Mouse (Mus musculus) 3T3-L1 (cell line): ENCODE results near the gene Plb1.

Source experiments
- DNase-seq: peaks from one replicate; pipeline ENCODE4 v3.0.0-alpha.2; 2015; ENCODE audit warnings: low read depth, low spot score

The Plb1 gene

DNA sequence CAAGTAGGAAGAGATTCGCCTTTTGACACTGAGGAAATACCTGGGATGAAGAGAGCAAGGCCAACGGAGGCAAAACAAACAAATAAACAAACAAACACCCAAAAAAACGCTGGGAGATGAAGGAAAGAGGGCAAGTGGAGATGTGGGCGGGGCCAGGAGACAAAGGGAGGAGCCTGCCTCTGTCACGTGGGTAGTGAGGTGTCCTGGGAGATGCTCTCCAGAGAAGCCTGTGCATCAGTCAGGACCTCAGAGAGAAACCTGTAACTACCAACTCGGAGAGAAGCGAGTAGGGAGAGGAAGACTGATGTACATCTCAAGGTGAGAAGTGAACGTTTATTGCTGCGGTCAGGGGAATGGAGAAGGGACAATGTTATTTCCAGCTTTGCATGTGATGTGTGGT, at the start of gene Plb1:
TSS of gene Plb1 (plus strand) at position 235 of the 400 bp plus-strand sequence.
- no peak for DNase-seq

GRCm38 (mm10) chr5:32182885-32183629, 49.5 kb upstream of the Plb1 start:
- no peak for DNase-seq

DNA sequence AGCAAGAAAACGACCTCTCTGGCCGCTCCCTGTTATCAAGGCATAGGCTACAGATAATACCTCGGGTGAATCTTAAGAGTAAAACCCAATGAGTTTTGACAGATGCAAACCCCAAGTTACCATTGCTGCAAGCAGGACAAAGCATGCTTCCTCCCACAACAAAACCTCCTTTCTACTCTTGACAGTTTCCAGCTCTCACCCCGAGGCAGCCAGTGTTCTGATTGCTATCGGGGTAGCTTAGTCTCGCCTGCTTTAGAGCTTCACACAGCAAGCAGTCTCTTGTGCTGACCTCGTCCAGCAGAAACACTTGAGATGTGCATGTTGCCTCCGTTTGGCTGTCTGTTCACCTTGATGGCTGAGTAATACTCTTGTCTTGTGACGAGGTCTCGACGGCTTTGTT, 44.8 kb upstream of the Plb1 start:
- DNase-seq, result no peak

DNA sequence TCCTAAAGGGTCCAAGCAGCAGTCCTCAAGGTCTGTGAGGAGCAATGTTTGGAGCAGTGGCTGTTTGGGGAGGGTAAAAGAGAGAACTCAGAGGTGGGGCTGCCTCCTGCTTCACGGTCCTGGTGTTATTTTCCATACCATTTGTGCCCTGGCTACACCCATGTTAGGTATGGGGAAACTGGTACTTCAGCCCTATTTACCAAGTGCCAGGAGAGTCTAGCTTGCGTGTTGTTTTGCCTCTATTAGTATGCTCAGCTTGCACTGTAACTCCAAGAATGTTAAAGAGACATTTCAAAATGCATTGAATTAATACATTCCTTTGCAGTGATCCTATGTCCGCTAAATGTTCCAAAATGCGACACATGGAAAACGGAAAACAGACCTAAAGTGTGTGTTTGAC, 41.2 kb upstream of the Plb1 start:
- peak; percentile 42 for DNase-seq

DNA sequence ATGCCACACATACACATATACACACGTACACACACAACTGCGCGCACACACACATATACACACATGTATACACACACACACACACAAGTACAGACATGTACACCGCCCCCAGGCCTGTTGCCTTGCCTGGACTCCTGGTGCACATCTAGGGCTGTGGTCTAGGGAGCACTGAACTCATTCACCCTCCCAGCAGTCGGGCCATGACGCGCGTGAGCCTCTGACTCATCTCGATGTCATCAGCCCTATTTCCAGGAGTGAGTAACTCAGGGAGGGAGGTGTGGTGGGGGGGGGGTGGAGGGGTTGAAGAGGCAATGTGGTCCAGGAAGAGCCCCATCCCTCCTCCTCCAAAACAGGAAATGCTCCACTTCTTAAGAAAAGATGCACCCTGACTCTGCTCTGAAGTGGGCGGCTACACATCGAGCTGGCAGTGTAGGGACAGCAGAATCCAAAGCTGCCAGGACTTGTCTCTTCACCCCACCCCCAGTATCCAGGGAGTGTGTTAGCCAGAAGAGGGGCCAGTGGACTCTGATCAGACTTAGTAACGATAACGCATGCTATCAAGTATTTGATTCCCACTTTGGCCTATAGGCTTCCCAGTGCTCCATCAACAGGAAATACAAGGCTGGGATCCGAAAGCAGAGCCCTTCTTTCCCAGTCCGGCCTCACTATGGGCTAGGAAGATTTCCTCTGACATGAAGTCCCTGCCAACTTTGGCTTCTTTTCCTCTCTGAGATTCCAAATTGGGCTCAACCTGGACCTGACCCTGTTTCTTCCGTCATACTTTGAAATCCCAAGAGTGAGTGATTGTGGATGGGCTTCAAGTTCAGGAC, 40.3 kb upstream of the Plb1 start:
- peak; percentile 98 for DNase-seq

- no peak for DNase-seq
Observed at GRCm38 (mm10) chr5:32194236-32194635, 38.3 kb upstream of the Plb1 start.

DNA sequence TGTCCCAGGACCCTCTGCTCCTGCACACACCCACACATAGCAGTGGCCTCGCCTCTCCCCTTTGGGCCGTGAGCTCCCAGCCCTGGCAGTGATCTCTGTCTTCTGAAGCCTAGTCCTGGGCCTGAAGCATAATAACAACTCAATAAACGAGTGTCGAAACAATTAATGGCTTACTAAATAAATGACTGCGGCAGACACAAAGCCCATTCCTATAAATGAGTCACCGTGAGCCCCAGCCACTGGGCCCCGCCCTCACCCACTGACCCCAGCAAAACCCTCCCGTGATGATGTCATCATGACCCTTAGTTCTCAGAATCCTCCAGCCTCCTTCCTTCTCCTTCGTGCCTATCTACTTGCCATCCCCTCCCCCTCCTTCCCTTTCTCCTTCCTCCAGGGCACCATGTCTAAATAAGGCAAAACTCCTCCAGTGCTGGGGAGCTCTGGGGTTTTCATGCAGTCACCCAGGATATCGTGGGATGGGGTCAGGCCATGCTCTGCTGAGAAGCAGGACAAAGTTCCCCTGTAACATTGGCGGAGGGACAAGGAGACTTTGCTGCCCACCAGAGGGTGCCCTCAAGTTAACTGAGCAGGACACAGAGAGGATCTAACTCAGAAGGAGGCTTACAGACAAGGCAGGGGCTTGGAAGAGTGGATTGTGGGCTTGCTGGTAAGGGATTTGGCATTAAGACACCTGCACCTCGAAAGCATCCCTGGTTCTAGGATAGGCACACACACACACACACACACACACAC, 36.5 kb upstream of the Plb1 start:
- DNase-seq, result peak; percentile 84

GRCm38 (mm10) chr5:32197698-32198097, 34.8 kb upstream of the Plb1 start:
- DNase-seq, result peak; percentile 99

- no peak for DNase-seq
Observed at GRCm38 (mm10) chr5:32199136-32199535, 33.4 kb upstream of the Plb1 start.

DNA sequence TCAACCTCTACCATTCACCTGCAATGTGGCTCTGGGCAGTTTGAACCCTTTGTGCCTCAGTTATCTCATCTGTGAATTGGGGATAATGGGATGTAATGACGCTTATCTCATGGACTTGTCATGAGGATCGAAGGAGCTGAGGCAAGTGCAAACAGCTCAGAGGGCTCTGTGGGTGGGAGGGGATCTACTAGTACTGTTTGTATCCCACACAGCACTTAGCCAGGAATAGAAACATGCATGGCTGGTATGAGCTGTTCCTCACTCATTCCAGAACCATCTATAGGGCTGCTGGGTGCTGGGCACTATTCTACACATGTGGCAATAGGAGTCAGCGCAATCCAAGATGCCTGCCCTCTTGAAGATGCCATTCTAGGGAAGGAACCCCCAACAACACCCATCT, 32.9 kb upstream of the Plb1 start:
- no peak for DNase-seq

DNA sequence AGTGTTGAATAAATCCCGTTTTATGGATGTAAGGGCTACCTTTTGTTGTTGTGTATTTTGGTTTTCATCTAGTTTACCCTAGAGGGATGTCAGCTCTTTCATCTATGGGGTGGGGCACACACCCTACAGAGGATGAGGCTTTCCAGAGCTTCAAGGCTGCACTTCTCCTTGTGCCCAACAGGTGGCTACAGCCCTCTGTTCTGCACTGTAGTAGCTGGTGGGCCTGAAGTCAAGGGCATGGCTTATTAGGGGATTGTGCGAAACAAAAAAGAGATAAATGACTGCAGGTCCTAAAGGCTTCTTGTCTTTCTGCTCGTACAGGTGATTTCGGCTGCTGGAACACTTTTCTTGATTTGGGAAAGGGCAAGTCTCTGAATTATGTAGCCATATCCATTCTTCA, 27.9 kb upstream of the Plb1 start:
- peak; percentile 43 for DNase-seq

- no peak for DNase-seq
Observed at GRCm38 (mm10) chr5:32206726-32207125, 25.8 kb upstream of the Plb1 start.

- DNase-seq, result no peak
Observed at GRCm38 (mm10) chr5:32208460-32208859, 24.0 kb upstream of the Plb1 start.

DNA sequence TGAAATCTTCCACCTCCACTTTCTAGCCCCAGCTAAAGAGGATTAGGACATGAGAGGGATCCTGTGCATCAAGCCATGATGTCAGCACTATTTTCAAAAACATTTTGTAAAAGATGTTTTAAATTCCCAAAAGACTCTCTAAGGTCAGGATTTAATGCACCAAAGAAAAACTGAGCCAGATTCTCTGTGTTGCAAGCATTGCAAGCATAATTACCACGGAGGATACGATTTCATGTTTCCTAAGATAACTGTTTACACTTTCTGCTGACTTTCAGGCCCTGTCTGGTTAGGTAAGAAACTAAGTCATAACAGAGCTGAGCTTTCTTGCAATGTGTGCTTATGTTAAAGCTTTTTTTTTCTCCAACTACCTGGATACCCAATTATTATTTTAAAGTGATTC, 21.5 kb upstream of the Plb1 start:
- DNase-seq, result no peak

GRCm38 (mm10) chr5:32213746-32214145, 18.8 kb upstream of the Plb1 start:
- no peak for DNase-seq

DNA sequence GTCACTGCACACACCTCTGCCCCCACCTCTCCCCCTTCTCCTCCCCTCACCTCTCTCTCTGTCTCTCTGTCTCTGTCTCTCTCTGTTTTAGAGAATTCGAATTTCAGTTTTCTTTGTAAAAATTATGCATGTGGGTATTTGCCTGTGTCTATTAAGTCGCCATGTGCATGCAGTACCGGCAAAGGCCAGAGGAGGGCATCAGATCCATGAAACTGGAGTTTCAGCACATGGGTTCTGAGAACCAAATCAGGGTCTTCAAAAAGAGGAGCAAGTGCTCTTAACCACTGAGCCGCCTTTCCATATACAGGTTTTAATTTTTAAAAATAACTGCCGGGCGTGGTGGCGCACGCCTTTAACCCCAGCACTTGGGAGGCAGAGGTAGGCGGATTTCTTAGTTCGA, 17.0 kb upstream of the Plb1 start:
- DNase-seq, result peak; percentile 73

GRCm38 (mm10) chr5:32216465-32216864, 16.0 kb upstream of the Plb1 start:
- DNase-seq, result no peak

- DNase-seq, result no peak
Observed at GRCm38 (mm10) chr5:32217477-32217876, 15.0 kb upstream of the Plb1 start.

DNA sequence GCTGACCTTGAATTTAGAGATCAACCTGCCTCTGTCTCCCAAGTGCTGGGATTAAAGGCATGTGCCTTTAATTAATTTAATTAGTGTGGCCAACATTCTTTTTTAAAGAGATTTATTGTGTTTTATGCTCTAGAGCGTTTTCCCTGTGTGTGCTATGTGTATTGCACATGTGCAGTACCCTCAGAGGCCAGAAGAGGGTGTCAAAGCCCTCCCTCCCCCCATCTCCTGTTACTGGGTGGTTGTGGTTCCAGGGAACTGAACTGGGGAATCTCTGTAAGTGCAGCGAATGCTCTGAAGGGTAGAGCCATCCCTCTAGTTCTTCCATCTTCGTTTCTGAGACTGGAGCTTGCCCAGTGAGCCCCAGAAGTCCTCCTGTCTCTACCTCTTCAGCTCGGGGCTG, 2.1 kb upstream of the Plb1 start:
- peak; percentile 52 for DNase-seq

- no peak for DNase-seq
Observed at GRCm38 (mm10) chr5:32239337-32239736, 6.8 kb downstream of the Plb1 start.

- no peak for DNase-seq
Observed at GRCm38 (mm10) chr5:32240741-32241140, 8.2 kb downstream of the Plb1 start.

DNA sequence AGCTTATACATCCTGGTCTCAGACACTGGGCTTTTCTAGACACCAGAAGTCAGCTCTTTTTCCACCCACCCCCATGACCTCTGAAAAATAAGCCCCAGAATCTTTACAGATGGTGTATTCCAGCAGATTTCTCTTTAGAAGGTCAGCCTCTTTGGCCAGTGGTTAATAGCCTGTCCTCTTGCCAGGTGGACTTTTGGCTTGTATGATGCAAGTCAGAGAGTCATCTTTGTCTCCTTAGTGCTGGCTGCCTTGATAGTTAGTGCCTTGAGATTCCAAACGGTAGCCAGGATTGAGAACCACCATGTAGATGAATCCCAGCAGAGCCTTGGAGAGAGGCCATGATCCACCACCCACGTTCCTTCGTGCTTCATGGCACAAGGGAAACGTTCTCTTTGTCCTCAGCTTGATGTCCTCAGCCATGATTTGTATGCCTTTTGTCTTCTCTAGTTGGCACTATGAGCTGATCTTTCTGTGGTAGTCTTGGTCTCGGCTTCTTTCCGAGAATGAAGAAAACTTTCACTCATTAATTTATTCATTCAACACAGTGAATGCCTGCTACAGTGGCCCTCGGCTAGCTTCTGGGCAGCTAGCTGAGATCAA, 10.9 kb downstream of the Plb1 start:
- no peak for DNase-seq
